Mouse (Mus musculus) thymus, postnatal 14 days (tissue): ENCODE results near the gene Olfr1532-ps1.
"Not testable (repeated sequence)": the region's sequence is repeated elsewhere in the genome, so short reads cannot be mapped to it uniquely, and the experiment has no call there.

Experiments
- DNase-seq: peaks from one replicate; pipeline ENCODE4 v3.0.0; 2021

Olfr1532-ps1 gene

GRCm38 (mm10) chr7:106907676-106908075 is at the start of gene Olfr1532-ps1:
TSS of gene Olfr1532-ps1 (plus strand) at chr7:106908001.
- no peak for DNase-seq

- DNase-seq = no peak
These were observed 44.9 kb upstream of the Olfr1532-ps1 start, which contains the start of gene Olfr704 for GRCm38 (mm10) chr7:106862885-106863284. TSS of gene Olfr704 (plus strand) at chr7:106863185.

- no peak for DNase-seq
These were observed 31.0 kb upstream of the Olfr1532-ps1 start, which contains the start of gene Olfr705 for GRCm38 (mm10) chr7:106876791-106877190. TSS of gene Olfr705 (minus strand) at chr7:106876891.

GRCm38 (mm10) chr7:106888062-106888461 is 19.7 kb upstream of the Olfr1532-ps1 start, which contains the start of gene Olfr706:
TSS of gene Olfr706 (minus strand) at chr7:106888162.
- DNase-seq = no peak

- not testable (repeated sequence) for DNase-seq
These were observed 6.7 kb upstream of the Olfr1532-ps1 start, which contains the start of gene Olfr707 for GRCm38 (mm10) chr7:106901141-106901540. TSS of gene Olfr707 (minus strand) at chr7:106901241.

- not testable (repeated sequence) for DNase-seq
These were observed 13.2 kb downstream of the Olfr1532-ps1 start for GRCm38 (mm10) chr7:106920961-106921360.

GRCm38 (mm10) chr7:106932119-106932518 is 24.3 kb downstream of the Olfr1532-ps1 start, which contains the start of gene Olfr709-ps1:
TSS of gene Olfr709-ps1 (minus strand) at chr7:106932219.
- DNase-seq = no peak

GRCm38 (mm10) chr7:106948212-106948611 is 40.4 kb downstream of the Olfr1532-ps1 start, which contains the start of gene Olfr710:
TSS of gene Olfr710 (minus strand) at chr7:106948312.
- DNase-seq = no peak

GRCm38 (mm10) chr7:106963837-106964236 is 56.0 kb downstream of the Olfr1532-ps1 start, which contains the start of gene Olfr6:
TSS of gene Olfr6 (minus strand) at chr7:106963937.
- DNase-seq = no peak
